Mouse (Mus musculus): ENCODE results near the gene Gm43738. TPM values are rescaled to one million over a fixed set of nuclear protein-coding genes. Genes with fewer than 3 reads are reported as not detected.
A peak's percentile ranks its signal among the peaks of the same experiment; 100 is the strongest.

Gene Gm43738
- not detected for total RNA-seq (2021)

DNA sequence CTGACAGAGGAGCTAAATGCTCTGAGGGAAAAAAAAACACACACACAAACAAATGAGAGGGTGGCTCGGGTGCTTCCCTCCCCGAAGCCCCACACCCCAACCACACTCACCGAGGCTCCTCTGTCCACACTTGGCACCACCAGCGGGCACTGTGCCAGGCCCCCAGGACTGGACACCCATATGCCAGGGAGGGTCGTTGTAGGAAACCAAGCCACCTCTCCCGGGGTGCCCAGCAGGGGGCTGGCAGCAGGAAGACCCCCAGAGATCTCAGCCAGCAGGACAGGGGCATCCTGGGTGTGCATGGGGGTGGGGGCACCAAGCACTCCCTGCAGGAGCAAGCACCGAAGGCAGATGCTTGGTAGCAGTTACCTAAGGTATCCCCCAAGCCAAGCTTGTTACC is at the start of gene Gm43738:
TSS of gene Gm43738 (minus strand) at position 289 of the 400 bp plus-strand sequence.
- intact Hi-C loops (cut with DNase I) = no loop called here
- DNase-seq = no peak

DNA sequence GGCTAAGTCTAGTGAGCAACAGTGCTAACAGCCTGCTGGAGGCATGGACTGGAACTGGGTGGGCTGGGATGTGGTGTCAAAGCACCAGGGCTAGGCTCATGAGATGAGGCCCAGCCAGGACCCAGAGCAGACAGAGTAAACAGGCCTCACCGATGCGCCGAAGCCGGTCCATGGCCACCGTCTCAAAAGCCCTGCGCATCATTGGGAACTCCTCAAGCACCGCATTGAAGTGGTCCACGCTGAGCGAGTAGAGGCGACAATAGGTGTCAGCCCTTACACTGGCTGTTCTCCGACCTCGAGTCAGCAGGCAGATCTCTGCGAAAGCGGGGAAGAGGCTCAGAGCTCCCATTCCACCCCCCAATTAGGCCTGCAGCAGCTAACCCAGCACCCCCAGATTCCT is 47.7 kb upstream of the Gm43738 start:
- intact Hi-C loops (cut with DNase I) = no loop called here
- no peak for DNase-seq

DNA sequence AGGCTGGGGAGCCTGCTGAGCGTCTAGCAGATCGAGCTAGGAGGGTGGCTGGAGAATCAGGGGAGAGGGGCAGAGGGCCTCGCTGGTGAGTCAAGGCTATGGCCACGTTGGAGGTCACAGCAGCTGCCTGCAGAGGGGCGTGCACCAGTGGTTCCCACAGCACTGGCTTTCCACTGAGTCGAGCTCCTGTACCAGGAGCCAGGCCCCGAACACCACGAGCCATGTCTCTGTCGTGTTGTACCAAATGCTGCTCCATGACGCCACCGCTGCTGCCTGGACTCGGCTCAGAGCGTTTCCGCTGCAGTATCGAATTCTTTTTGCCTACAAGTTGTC is 47.0 kb upstream of the Gm43738 start:
- no peak for DNase-seq
- intact Hi-C loops (cut with DNase I) = no loop called here

DNA sequence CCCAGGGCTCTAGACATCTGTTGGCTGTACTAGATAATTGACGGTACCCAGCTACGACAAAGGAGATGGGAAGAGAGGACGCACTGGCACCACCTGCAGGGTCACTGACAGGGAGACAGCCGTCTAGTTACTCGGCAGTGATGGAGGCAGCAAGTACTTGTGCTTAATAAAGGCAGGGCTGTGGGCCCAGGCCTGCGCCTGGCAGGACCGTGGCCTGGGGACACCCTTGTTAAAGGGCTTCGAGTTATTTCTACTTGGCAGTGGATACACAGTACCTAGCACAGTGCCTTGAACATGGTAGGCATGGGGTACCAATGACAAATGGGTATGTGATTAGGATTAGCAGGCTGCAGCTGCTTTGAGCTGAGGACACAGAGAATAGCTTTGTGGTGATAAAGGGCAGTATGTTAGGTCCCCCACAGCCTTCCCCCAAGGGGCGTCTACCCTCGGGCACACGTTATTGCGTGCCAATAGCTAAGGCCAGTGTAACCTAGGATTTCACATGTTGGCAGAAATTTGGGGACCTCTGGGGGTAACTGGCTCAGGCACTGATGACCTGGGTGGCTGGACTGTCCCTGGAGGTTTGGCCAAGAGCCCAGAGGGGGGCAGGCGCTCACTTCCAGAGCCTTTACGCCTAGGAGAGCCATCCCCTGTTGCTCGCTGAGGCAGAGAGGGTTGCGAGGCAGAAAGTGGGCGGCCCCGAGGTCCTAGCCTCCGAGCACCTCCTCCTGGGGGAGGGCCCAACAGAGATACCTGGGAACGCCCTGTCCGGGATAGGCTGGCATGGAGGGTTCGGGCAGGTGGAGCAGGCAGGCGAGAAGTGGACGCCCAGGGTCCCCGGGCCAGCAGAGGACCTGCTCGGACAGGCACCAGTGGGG is 46.4 kb upstream of the Gm43738 start:
- no peak for DNase-seq
- intact Hi-C loops (cut with DNase I) = no loop called here

DNA sequence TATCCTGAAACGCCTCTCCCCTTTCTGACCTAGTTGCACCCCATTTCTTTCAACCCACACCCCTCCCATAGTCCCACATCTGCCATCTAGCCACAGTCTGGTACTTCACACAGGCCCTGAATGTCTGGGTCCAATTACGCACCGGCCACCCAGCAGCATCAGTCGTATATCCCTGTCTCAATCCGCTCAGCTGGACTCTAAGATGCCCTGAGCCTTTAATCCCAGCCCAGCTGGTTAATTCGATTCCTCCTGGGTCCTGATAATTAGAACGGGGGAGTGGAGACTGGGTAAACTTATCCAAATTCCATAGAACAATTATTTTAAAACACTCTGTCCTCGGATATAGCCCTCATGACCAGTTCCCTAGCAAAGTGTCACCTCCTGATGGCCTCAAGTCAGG is 44.7 kb upstream of the Gm43738 start:
- no peak for DNase-seq
- intact Hi-C loops (cut with DNase I) = no loop called here

DNA sequence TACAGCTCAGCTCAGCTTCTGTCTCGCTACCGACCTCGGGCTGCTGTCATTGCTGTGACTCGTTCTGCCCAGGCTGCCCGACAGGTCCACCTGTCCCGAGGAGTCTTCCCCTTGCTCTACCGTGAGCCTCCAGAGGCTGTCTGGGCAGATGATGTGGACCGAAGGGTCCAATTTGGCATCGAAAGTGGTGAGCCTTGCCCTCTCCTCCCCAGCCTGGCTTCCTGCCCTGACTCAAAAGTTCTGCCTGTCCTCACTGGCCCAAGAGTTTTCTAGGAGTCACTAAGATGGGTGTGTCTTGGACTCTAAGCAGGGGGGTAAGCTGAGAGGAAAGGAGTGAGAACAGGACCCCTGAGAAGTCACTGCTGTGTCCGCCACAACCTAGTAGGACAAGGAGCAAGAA is 43.9 kb upstream of the Gm43738 start:
- no peak for DNase-seq
- intact Hi-C loops (cut with DNase I) = no loop called here

DNA sequence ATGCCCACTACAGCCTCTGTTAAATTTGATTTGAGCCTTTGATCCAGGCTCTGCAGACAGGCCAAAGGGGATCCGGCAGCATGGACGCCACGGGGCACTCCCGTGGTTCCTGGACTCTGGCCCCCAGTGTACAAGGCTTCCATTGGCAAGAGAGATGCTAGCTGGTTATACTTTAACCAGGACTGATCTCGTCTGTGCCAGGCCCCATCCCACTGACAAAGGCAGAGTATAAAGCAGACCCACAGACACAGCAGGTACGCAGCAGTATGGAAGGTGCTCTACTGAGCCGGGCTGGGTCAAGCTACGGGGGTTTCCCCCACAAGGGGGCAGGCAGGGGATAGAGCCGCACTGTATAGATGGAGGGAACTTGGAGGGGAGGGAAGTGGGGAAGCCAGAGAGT is 35.5 kb upstream of the Gm43738 start:
- intact Hi-C loops (cut with DNase I) = no loop called here

DNA sequence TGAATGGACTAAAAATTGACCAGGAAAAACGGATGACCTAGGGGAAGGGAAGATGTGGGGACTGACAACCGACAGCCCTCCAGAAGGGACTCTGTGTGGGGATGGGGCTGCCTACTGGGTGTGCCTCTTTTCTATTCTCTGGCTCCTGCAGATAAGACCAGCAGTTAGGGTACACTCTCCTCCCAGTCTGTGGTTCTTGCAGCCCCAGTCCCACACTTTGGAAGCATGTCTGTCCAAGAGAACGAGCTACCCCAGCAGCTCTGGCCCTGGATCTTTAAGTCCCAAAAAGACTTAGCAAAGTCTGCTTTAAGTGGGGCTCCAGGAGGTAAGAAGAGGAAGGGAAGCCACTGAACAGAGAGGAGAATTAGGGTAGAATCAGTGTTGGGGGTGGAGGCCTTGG is 35.1 kb upstream of the Gm43738 start, which contains the start of gene Pklr:
TSS of gene Pklr (plus strand) at position 185 of the 400 bp plus-strand sequence.
- no peak for DNase-seq
- intact Hi-C loops (cut with DNase I) = no loop called here

More for the DNA sequence above, 35.5 kb upstream of the Gm43738 start:
- no peak for DNase-seq

DNA sequence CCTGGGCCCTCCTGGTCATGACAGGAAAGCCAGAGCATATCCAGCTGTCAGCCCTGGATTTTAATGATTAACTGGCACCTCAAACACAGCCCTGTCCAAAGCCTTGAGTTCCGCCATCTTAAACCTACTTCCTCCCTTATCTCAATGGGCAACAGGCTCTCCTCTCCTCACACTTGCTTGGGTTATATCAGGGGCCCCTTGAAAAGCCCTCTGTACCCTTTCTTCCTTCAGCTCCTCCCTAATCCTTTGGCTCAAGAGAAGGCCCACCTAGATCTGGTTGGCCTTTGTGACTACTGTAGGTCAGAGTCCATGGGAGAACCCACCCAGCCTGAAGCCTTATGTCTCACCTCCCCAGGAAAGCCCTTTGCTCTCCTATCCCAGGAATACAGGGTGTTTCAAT is 32.9 kb upstream of the Gm43738 start:
- intact Hi-C loops (cut with DNase I) = no loop called here
- DNase-seq = no peak

DNA sequence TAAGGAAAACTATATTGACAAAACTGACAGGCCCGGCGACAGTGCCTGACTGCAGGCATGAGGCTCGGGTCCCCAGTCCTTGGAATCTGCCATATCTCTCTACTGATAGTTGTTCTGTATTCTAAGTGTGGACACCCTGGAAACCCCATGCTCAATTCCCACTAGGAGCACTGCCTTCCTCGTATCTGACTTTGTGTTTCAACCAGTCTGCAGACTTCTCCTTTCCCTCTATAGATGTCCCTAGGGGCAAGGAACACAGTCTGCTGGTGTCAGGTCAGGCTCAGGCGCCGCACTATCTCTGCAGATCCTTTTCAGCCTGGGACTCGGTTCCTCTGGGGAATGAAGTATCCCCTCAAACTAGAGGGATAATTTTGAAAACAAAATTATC is 32.2 kb upstream of the Gm43738 start:
- DNase-seq = no peak

DNA sequence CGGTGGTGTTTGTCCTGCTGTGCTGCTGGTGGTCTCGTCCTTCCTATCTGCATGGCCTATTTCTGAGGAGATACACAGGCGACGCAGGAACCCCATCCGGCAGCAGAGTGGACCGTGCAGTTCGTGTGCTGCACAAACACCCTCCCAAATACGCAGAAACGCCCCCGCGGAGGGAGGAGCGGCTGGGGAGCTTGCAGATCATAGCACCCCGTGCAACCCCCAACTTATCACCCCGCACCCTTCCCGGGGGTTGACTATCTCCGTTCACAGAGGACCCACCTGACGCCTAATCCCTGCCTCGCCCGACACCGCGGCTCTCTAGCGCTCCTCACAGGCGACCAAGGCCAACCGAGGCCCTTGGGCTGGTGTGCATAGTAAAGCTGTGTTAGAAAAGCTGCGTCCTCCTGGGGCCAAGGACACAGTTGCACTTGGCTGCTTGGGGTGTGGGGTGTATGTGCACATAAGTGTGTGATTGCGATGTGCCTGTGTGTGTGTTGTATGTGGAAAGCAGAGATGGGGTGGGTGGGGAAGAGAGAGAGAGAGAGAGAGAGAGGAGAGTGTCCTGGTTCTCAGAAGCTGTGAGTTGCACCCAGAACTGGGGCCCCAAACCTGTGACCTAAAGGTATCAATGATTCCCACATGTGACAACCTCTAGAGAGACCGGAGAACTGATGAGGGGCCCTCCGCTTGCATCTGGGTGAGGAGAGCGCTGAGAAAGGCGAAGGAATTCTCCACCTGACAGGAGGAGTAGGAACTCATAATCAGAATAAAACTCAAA is 31.6 kb upstream of the Gm43738 start:
- no peak for DNase-seq
- intact Hi-C loops (cut with DNase I) = no loop called here

More for the DNA sequence above, 32.2 kb upstream of the Gm43738 start:
- intact Hi-C loops (cut with DNase I) = no loop called here

DNA sequence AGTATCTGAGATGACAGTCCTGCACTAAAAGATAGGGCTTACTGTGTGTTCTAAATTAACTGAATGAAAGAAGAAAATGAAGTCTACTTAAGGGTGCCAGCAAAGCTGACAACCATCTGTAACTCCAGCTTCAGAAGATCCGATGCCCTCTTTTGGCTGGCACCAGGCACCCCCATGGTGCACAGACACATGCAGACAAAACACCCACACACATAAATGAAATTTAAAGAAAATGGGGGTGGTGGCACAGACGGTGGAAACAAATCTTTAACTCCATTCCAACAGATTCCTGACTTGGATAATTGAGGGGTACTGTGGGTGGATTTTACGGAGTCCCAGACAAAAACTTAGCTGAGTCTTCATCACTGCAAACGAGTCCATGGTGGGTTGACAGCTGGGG is 30.9 kb upstream of the Gm43738 start:
- intact Hi-C loops (cut with DNase I) = no loop called here
- DNase-seq = no peak

DNA sequence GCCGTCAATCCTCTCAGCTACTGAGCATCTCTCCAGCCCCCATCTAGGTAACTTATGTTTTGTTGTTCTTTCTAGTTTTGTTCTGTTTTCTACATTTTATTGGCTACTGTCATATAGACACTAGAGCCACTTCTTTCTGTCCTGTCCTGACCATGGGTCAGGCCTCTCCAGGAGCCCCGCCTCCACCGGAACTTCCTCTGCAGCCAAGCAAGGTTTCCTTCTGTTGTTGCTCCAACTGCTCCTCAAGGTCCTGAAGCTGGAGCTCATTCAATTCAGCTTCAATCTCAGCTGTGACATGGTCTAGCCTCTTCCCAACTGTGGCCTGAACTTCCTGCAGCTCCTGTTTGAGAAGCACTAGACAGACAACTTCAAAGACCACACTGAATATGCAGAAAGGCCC is 29.0 kb upstream of the Gm43738 start:
- intact Hi-C loops (cut with DNase I) = no loop called here
- no peak for DNase-seq

DNA sequence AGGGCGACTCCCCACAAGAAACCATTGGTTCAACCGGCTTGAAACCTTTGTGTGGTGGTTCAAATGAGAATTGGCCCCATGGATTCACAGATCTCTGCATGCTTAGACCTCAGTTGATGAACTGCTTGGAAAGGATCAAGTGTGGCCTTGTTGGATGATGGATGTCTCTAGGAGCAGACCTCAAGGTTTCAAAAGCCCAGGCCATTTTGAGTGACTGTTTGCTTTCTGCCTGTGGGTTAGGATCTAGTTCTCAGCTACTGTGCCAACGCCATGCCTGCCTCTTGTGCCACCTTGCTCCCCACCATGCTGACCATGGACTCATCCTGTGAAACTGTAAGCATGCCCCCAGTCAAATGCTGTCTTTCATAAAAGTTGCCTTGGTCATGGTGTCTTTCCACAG is 25.1 kb upstream of the Gm43738 start:
- intact Hi-C loops (cut with DNase I) = no loop called here
- no peak for DNase-seq

DNA sequence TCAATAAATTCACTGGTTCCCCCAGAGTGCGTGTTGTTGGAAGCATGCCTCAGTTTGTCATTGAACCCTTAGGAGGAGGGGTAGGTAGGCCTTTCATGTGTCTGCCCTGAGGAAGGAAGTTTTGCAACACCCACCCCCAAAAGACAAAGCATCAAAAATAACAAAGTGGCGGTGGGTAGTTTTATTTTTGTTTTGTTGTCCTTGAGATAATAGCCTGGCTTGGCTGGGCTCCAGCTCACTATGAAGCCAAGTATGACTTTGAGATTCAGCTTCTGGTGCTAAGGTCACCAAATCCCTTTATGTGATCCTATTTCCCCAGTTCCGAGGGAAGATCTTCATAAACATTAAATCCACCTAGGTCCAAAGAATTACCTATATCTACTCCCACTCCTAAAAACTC is 23.3 kb upstream of the Gm43738 start:
- intact Hi-C loops (cut with DNase I) = no loop called here
- peak in 1 of 2 experiments; percentile 26 for DNase-seq

DNA sequence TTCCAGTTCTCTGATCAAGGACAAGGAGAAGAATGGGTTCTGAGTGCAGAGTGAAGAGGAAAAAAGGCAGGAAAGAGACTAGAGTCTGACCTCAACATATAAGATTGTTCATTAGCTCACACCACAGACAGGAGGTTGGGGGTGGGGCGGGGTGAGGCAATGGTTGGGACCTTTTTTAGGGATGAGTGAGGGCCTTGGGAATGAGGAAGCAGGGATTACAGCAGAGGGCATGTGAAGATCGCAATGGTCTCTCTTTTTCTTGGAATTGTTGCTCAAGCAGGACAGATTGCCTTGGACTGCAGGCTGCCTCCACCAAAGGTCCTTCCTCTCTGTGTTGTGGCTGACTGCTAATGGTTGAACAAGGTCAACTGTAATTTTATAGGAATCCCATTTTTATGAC is 22.4 kb upstream of the Gm43738 start:
- intact Hi-C loops (cut with DNase I) = no loop called here
- DNase-seq = no peak

DNA sequence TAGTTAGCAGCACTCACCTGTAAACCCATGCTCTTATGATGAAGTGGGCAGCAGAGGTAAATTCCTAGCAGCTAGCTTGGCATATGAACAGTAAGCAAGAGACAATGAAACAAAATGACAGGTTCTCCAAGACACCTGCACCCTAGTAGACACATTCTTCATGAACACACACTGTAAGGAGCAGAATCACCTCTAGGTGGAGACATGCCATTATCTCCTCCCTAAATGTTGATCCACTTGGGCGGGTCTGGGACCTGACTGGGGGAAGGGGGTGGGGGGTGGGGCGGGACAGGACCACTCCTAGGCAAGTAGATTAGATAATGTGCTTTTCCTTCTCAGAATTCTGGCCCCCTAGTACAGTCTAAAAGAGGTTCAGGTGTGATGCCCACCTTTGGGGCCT is 14.6 kb upstream of the Gm43738 start:
- intact Hi-C loops (cut with DNase I) = loop anchor here (2.0 to 10.0 kb wide), 3 partner anchors 42 to 189 kb away; no protein-coding TSS in a partner anchor

DNA sequence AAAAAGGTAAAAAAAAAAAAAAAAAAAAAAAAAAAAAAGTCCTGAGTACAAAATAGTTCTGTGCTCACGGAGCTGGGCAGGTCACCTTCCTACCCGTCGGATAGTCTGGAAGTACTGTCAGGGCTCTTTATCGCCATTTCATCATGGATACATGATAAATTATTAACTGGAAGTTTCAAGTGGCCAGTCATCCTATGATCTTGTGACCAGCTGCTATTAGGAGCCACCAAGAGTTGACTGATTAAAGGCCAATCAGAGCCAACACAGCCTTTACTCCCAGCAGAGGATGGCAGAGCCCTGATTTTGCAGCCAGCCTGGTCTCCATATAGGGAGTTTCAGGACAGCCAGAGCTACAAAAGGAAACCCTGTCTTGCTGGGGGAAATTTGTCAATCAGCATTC is 12.2 kb upstream of the Gm43738 start:
- intact Hi-C loops (cut with DNase I) = loop anchor here (10.0 kb wide), 1 partner anchor 192 kb away; no protein-coding TSS in a partner anchor
- no peak for DNase-seq

More for the DNA sequence above, 14.6 kb upstream of the Gm43738 start:
- DNase-seq = no peak

DNA sequence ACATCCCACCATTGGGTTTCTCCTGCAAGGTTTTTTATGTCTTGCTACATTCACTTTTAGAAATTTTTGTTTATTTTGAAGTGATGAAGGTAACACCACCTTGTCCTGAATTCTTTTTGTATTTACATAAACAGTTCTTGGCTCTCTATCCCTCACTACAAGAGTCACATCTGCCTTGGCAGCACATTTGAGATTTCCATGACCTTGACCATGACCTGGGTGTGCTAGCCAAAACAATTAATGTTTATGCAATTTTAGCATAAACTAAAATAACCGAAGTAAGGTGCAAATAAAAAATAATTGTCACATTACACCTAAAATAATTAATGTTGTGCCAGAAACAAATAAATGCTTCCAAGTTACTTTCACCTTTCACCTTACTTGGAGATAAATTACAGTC is 7.2 kb upstream of the Gm43738 start:
- DNase-seq = no peak
- intact Hi-C loops (cut with DNase I) = no loop called here

DNA sequence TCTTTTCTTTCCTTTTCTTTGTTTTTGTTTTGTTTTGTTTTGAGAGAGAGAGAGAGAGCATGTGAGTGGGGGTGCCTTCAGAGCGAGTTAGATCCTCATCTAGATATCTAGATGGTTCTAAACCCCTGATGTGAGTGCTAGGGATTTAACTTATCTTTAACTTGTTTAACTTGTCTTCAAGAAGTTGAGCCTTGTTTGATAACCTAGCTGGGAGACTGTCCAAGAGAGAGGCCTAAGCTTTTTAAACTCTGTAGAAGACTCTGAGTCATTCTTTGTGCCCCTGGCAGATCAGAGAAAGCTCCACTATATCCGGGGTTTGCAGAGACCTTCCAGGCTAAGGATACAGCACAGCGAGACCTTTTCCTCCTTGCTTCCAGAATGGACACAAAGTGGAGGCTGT is 6.6 kb upstream of the Gm43738 start:
- DNase-seq = no peak
- intact Hi-C loops (cut with DNase I) = no loop called here

DNA sequence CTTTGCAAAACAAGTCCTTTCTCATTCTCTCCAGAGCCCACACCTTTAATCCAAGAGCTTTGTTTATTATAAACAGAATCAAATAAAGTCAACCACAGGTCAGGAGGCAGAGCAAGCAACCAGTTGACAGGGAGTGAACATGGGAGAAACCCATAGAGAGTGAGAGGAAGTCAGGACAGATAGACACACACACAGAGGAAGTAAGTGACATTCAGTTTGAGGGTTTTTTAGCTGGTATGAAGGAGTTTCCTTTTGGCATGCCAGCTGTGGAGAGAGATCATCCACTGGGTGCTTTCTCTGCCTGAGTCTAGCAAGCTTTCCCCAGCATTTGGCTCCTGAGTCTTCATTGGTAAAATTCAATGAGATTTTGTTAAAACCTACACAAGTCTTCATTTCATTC is 6.0 kb upstream of the Gm43738 start:
- intact Hi-C loops (cut with DNase I) = no loop called here
- no peak for DNase-seq

DNA sequence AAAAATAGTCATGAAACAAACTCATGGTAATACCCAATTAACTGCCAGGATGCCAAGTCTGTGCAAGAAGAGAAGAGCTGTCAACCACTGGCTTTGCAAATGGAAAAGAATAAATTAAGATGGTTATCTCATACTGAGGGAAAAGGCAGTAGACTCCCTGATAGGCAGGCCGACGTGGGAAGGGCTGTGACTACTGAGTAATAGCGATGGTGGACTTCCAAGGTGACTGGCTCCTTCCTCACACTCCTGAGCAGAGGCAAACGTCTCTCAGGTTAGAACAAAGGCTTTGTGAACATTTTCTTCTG is 2.3 kb upstream of the Gm43738 start:
- no peak for DNase-seq
- intact Hi-C loops (cut with DNase I) = no loop called here

Measured in heart, postnatal 36 days (tissue).